Comparison of ENCODE assay signal across 8 mouse cellular contexts in genomic region chr12:87267682-87268081, GRCm38 (mm10). TPM values are rescaled to one million over a fixed set of nuclear protein-coding genes. Genes with fewer than 3 reads are reported as not detected.
DNase-seq lines count a peak whose midpoint lies in the region; ATAC-seq lines count a peak whose summit lies in the region.

No protein-coding gene starts in this region.

- H3K36me3 ChIP-seq in hindbrain, embryonic 11.5 days (ENCODE audit: control insufficient read depth, insufficient read depth, low read length): peaks cover 11% of the 10 kb centered on the region; the same call in 1 of the 2 replicates
- H3K36me3 ChIP-seq in liver, embryonic 11.5 days (ENCODE audit: control insufficient read depth, insufficient read depth, low read length): peaks cover 35% of the 10 kb centered on the region

- H3K27ac ChIP-seq in hindbrain, embryonic 11.5 days (ENCODE audit: low read depth, low read length): no peak overlapping the region
- H3K27ac ChIP-seq in liver, embryonic 11.5 days (ENCODE audit: low read depth, low read length): no peak overlapping the region

- no peaks in the 10 kb centered on the region for H3K9me3 ChIP-seq in hindbrain, embryonic 11.5 days (ENCODE audit: control insufficient read depth, low read length)
- H3K9me3 ChIP-seq in liver, embryonic 11.5 days (ENCODE audit: control insufficient read depth, low read length): no peaks in the 10 kb centered on the region

- no peaks in the 10 kb centered on the region for H3K27me3 ChIP-seq in hindbrain, embryonic 11.5 days (ENCODE audit: control insufficient read depth, insufficient read depth, low read length)
- no peaks in the 10 kb centered on the region for H3K27me3 ChIP-seq in liver, embryonic 11.5 days (replicated peaks; ENCODE audit: control insufficient read depth, insufficient read depth, low read length)

- H3K4me2 ChIP-seq in hindbrain, embryonic 11.5 days (replicated peaks; ENCODE audit: low read depth, low read length): peak overlapping the region; percentile 92
- H3K4me2 ChIP-seq in liver, embryonic 11.5 days: peak overlapping the region; percentile 68

- DNase-seq in left cerebral cortex, postnatal 14 days (ENCODE audit: low spot score in 2 of 2): peak; percentile 23 to 30
- DNase-seq in left cerebral cortex, adult 9 months (ENCODE audit: low spot score in 2 of 2): no peak
- DNase-seq in NIH3T3 (ENCODE audit: low read depth): peak; percentile 86
- peak; percentile 53 for DNase-seq in embryo, embryonic 11 days
- peak; percentile 57 for DNase-seq in hindbrain, embryonic 11.5 days (ENCODE audit: low spot score)
- DNase-seq in liver, embryonic 11.5 days (ENCODE audit: low spot score): no peak
- peak; percentile 11 for DNase-seq in retina, adult 2 months (ENCODE audit: low read depth, low spot score)
- no peak for DNase-seq in gastrocnemius, postnatal 14 days

- 32% methylated on average over 4 of the region's 4 CpGs for WGBS in hindbrain, embryonic 11.5 days
- WGBS in liver, embryonic 11.5 days: 23% methylated on average over 4 of the region's 4 CpGs

- peak overlapping the region; percentile 62 for H3K4me3 ChIP-seq in hindbrain, embryonic 11.5 days (ENCODE audit: low read depth, low read length)
- peak overlapping the region; percentile 93 for H3K4me3 ChIP-seq in liver, embryonic 11.5 days (ENCODE audit: low read depth, low read length)

- intact Hi-C loops in left cerebral cortex, postnatal 14 days (cut with DNase I): loop anchor here (2.0 kb wide), 1 partner anchor 65 kb away; no protein-coding TSS in a partner anchor
- intact Hi-C loops in gastrocnemius, postnatal 14 days (cut with DNase I; ENCODE audit: low total_unique reads): no loop called here

- H3K4me1 ChIP-seq in hindbrain, embryonic 11.5 days (replicated peaks; ENCODE audit: control insufficient read depth, insufficient read depth, low read length): peaks cover 4% of the 10 kb centered on the region; the same call in 1 of the 2 replicates
- peaks cover 10% of the 10 kb centered on the region for H3K4me1 ChIP-seq in liver, embryonic 11.5 days (replicated peaks; ENCODE audit: control insufficient read depth, insufficient read depth, low read length)

- peak overlapping the region; percentile 90 for H3K9ac ChIP-seq in hindbrain, embryonic 11.5 days (ENCODE audit: low read depth, low read length)
- H3K9ac ChIP-seq in liver, embryonic 11.5 days (ENCODE audit: low read depth, low read length): peak overlapping the region; percentile 97

- no peak for ATAC-seq in hindbrain, embryonic 11.5 days (ENCODE audit: low FRiP score)
- no peak for ATAC-seq in liver, embryonic 11.5 days (replicated peaks; ENCODE audit: low FRiP score)

RNA-seq across cellular contexts. Expression of gene Ahsa1, which starts 1.4 kb away (rescaled TPM):
- 100 to 1,000 TPM; 158 to 159 TPM for total RNA-seq in left cerebral cortex, postnatal 14 days (2021)
- 210 and 222 TPM in 2 replicates for polyA plus RNA-seq in hindbrain, embryonic 11.5 days (2014; fragmentation: Nextera tagmentation; extraction: Ambion mirVana)
- polyA plus RNA-seq in liver, embryonic 11.5 days (2014; fragmentation: Nextera tagmentation; extraction: Ambion mirVana): 296 and 310 TPM in 2 replicates
- 100 to 1,000 TPM; 111 to 115 TPM for total RNA-seq in gastrocnemius, postnatal 14 days (2021)

RNA-seq across cellular contexts. Expression of gene Vipas39, which starts 1.6 kb away (rescaled TPM):
- 10 to 100 TPM; 55.8 to 58.7 TPM for total RNA-seq in left cerebral cortex, postnatal 14 days (2021)
- polyA plus RNA-seq in hindbrain, embryonic 11.5 days (2014; fragmentation: Nextera tagmentation; extraction: Ambion mirVana): 62.3 and 65.6 TPM in 2 replicates
- 23.8 and 26.5 TPM in 2 replicates for polyA plus RNA-seq in liver, embryonic 11.5 days (2014; fragmentation: Nextera tagmentation; extraction: Ambion mirVana)
- total RNA-seq in gastrocnemius, postnatal 14 days (2021): 10 to 100 TPM in 1 of 2 experiments, 1 to 10 TPM in 1; 9.0 to 11.0 TPM

RNA-seq across cellular contexts. Expression of gene Noxred1, which starts 29.1 kb away (rescaled TPM):
- 1 to 10 TPM in 1 of 2 experiments, under 1 TPM in 1; 0.85 to 2.1 TPM for total RNA-seq in left cerebral cortex, postnatal 14 days (2021)
- polyA plus RNA-seq in hindbrain, embryonic 11.5 days (2014; fragmentation: Nextera tagmentation; extraction: Ambion mirVana): 1.1 and 2.0 TPM in 2 replicates
- polyA plus RNA-seq in liver, embryonic 11.5 days (2014; fragmentation: Nextera tagmentation; extraction: Ambion mirVana): 0.48 and 0.96 TPM in 2 replicates
- under 1 TPM; 0.23 to 0.49 TPM for total RNA-seq in gastrocnemius, postnatal 14 days (2021)

RNA-seq across cellular contexts. Expression of gene Ism2, which starts 31.8 kb away (rescaled TPM):
- under 1 TPM; 0.47 to 0.48 TPM for total RNA-seq in left cerebral cortex, postnatal 14 days (2021)
- 0.63 and 0.99 TPM in 2 replicates for polyA plus RNA-seq in hindbrain, embryonic 11.5 days (2014; fragmentation: Nextera tagmentation; extraction: Ambion mirVana)
- 0.23 and 0.38 TPM in 2 replicates for polyA plus RNA-seq in liver, embryonic 11.5 days (2014; fragmentation: Nextera tagmentation; extraction: Ambion mirVana)
- total RNA-seq in gastrocnemius, postnatal 14 days (2021): under 1 TPM in 1 of 2 experiments, not detected in 1; 0.08 TPM

Comparison
In these comparisons a context has a peak if more than half of its experiments do, and no peak if none do; other contexts are left out.
1. DNase-seq: peak in left cerebral cortex, postnatal 14 days (2 of 2), NIH3T3 (single experiment), embryo, embryonic 11 days (single experiment), hindbrain, embryonic 11.5 days (single experiment) and retina, adult 2 months (single experiment); none in left cerebral cortex, adult 9 months (0 of 2), liver, embryonic 11.5 days (single experiment) and gastrocnemius, postnatal 14 days (single experiment).
2. RNA of gene Vipas39, which starts 1.6 kb away (total RNA-seq): 55.8 to 58.7 TPM in left cerebral cortex, postnatal 14 days; 9.0 to 11.0 TPM in gastrocnemius, postnatal 14 days; every median in the first group is over 4 times any median in the second.